8 mouse cellular contexts compared by ENCODE assay signal in genomic region chr6:133104609-133104921, GRCm38 (mm10). TPM values are rescaled to one million over a fixed set of nuclear protein-coding genes. Genes with fewer than 3 reads are reported as not detected.
DNase-seq lines count a peak whose midpoint lies in the region; ATAC-seq and TF ChIP-seq lines count a peak whose summit lies in the region.

TSS of gene Smim10l1 (plus strand) at chr6:133104909.

- no peaks in the 10 kb centered on the region for H3K36me3 ChIP-seq in midbrain, embryonic 15.5 days (replicated peaks)

- TF ChIP-seq POLR2A in brain, embryonic 14.5 days (IDR thresholded peaks at IDR 0.05; ENCODE audit: borderline replicate concordance, extremely low read depth, insufficient read depth, insufficient read length, poor library complexity, severe bottlenecking): no peak

- peak within 1 kb of the TSS; percentile 97 for H3K27ac ChIP-seq in midbrain, embryonic 15.5 days

- peak within 1 kb of the TSS; percentile 80 for H3K9ac ChIP-seq in midbrain, embryonic 15.5 days

- H3K9me3 ChIP-seq in midbrain, embryonic 15.5 days: no peaks in the 10 kb centered on the region

- TF ChIP-seq CTCF in brain, embryonic 14.5 days (IDR thresholded peaks at IDR 0.05; ENCODE audit: borderline replicate concordance, extremely low read depth, insufficient read depth, insufficient read length): no peak

- DNase-seq in layer of hippocampus, adult 8-10 months (ENCODE audit: low spot score in 2 of 2): no peak
- DNase-seq in layer of hippocampus, adult 9-11 months: no peak
- DNase-seq in brain, embryonic 14.5 days (ENCODE audit: low read depth): no peak
- DNase-seq in heart, adult 8-10 months (ENCODE audit: low spot score): no peak
- no peak for DNase-seq in layer of hippocampus, postnatal 25 days (ENCODE audit: extremely low spot score in 1 of 2, low spot score in 1 of 2)
- no peak for DNase-seq in spleen, postnatal 4 days (ENCODE audit: low spot score in 2 of 2)
- DNase-seq in kidney, adult 9 months: no peak

- peaks cover 15% of the 10 kb centered on the region for H3K4me1 ChIP-seq in midbrain, embryonic 15.5 days

- no peaks in the 10 kb centered on the region for H3K27me3 ChIP-seq in midbrain, embryonic 15.5 days (replicated peaks)

- peak within 1 kb of the TSS; percentile 56 for H3K4me2 ChIP-seq in midbrain, embryonic 15.5 days

- peak within 1 kb of the TSS; percentile 59 for H3K4me3 ChIP-seq in midbrain, embryonic 15.5 days

- no peak for ATAC-seq in midbrain, embryonic 15.5 days (replicated peaks)

RNA-seq across cellular contexts. Expression of gene Smim10l1, which starts in this region (rescaled TPM):
- total RNA-seq in layer of hippocampus, adult 8-10 months (2022): 10 to 100 TPM; 83.5 to 95.3 (median 94.0) TPM
- polyA plus RNA-seq in brain, embryonic 14.5 days (2012; rRNA removed): 44.6 and 49.6 TPM in 2 replicates
- total RNA-seq in heart, adult 8-10 months (2022): 10 to 100 TPM; 64.7 to 74.0 (median 71.1) TPM
- total RNA-seq in layer of hippocampus, postnatal 25 days (2021): 10 to 100 TPM; 86.2 to 92.9 TPM
- polyA plus RNA-seq in midbrain, embryonic 15.5 days (2015; fragmentation: Nextera tagmentation; extraction: Ambion mirVana): 109 and 123 TPM in 2 replicates
